8 mouse cellular contexts compared by ENCODE assay signal in genomic region chr2:121806959-121807653, GRCm38 (mm10). TPM values are rescaled to one million over a fixed set of nuclear protein-coding genes. Genes with fewer than 3 reads are reported as not detected.
DNase-seq lines count a peak whose midpoint lies in the region; ATAC-seq lines count a peak whose summit lies in the region.

TSS of gene Frmd5 (minus strand) at chr2:121807087.

- H3K36me3 ChIP-seq in embryonic facial prominence, embryonic 10.5 days (replicated peaks): no peaks in the 10 kb centered on the region
- no peaks in the 10 kb centered on the region for H3K36me3 ChIP-seq in intestine, embryonic 15.5 days

- peak within 1 kb of the TSS; percentile 87 for H3K27ac ChIP-seq in embryonic facial prominence, embryonic 10.5 days (replicated peaks)
- peak within 1 kb of the TSS; percentile 48 for H3K27ac ChIP-seq in intestine, embryonic 15.5 days

- peak within 1 kb of the TSS; percentile 50 for H3K9ac ChIP-seq in intestine, embryonic 15.5 days

- H3K9me3 ChIP-seq in embryonic facial prominence, embryonic 10.5 days: no peaks in the 10 kb centered on the region
- H3K9me3 ChIP-seq in intestine, embryonic 15.5 days: no peaks in the 10 kb centered on the region

- H3K27me3 ChIP-seq in embryonic facial prominence, embryonic 10.5 days (replicated peaks; ENCODE audit: low read depth, poor library complexity, severe bottlenecking): peaks cover 60% of the 10 kb centered on the region
- peaks cover 11% of the 10 kb centered on the region for H3K27me3 ChIP-seq in intestine, embryonic 15.5 days (replicated peaks)

- peak; percentile 98 for ATAC-seq in intestine, embryonic 15.5 days

- WGBS in embryonic facial prominence, embryonic 10.5 days: under 1% methylated on average over 35 of the region's 35 CpGs
- WGBS in intestine, embryonic 15.5 days: under 1% methylated on average over 35 of the region's 35 CpGs

- intact Hi-C loops in left cerebral cortex, postnatal 14 days (cut with DNase I): no loop called here

- peaks cover 22% of the 10 kb centered on the region for H3K4me1 ChIP-seq in embryonic facial prominence, embryonic 10.5 days
- H3K4me1 ChIP-seq in intestine, embryonic 15.5 days (replicated peaks): peaks cover 13% of the 10 kb centered on the region; the same call in 1 of the 2 replicates

- H3K4me3 ChIP-seq in embryonic facial prominence, embryonic 10.5 days: peak within 1 kb of the TSS; percentile 82
- H3K4me3 ChIP-seq in intestine, embryonic 15.5 days (replicated peaks): peak within 1 kb of the TSS; percentile 74

- peak within 1 kb of the TSS; percentile 91 for H3K4me2 ChIP-seq in intestine, embryonic 15.5 days (replicated peaks)

- DNase-seq in adrenal gland, postnatal 14 days: peak; percentile 95
- DNase-seq in embryonic facial prominence, embryonic 10.5 days (ENCODE audit: low spot score): peak; percentile 93
- peak; percentile 61 to 78 for DNase-seq in gastrocnemius, postnatal 4 days (ENCODE audit: low spot score in 2 of 2)
- peak; percentile 94 to 95 for DNase-seq in left cerebral cortex, postnatal 14 days (ENCODE audit: low spot score in 2 of 2)
- DNase-seq in mesoderm, embryonic 11.5 days (ENCODE audit: low read depth, low spot score): peak; percentile 94
- DNase-seq in right cerebral cortex, postnatal 25 days: peak; percentile 93
- peak; percentile 85 to 88 for DNase-seq in urinary bladder, postnatal 36 days (ENCODE audit: low spot score in 2 of 2)

RNA-seq across cellular contexts. Expression of gene Frmd5, which starts in this region (rescaled TPM):
- total RNA-seq in adrenal gland, postnatal 14 days (2021): 91.0 and 102 TPM in 2 replicates
- 5.4 and 6.9 TPM in 2 replicates for polyA plus RNA-seq in embryonic facial prominence, embryonic 10.5 days (2016; fragmentation: Nextera tagmentation; extraction: Ambion mirVana)
- total RNA-seq in gastrocnemius, postnatal 4 days (2021): under 1 TPM; 0.83 to 0.91 TPM
- 2.5 and 2.6 TPM in 2 replicates for polyA plus RNA-seq in intestine, embryonic 15.5 days (2015; fragmentation: Nextera tagmentation; extraction: Ambion mirVana)
- total RNA-seq in left cerebral cortex, postnatal 14 days (2021): 10 to 100 TPM; 47.7 to 54.5 TPM

Comparison
In these comparisons a context has a peak if more than half of its experiments do, and no peak if none do; other contexts are left out.
1. Peak in every context shown above with its lines: DNase-seq, ATAC-seq, H3K4me3 ChIP-seq and H3K27ac ChIP-seq.
2. RNA of gene Frmd5 (total RNA-seq): 91.0 to 102 TPM in adrenal gland, postnatal 14 days and 47.7 to 54.5 TPM in left cerebral cortex, postnatal 14 days; 0.83 to 0.91 TPM in gastrocnemius, postnatal 4 days; every median in the first group is over 10 times any median in the second.
3. Peak in DNase-seq in gastrocnemius, postnatal 4 days; RNA of the gene not detected or under 1 TPM.